Mouse (Mus musculus) limb, embryonic 11.5 days (tissue): Measurements from ENCODE around the gene Gm11555. TPM values are rescaled to one million over a fixed set of nuclear protein-coding genes. Genes with fewer than 3 reads are reported as not detected.
"Not testable (repeated sequence)": the region's sequence is repeated elsewhere in the genome, so short reads cannot be mapped to it uniquely, and the experiment has no call there.

ENCODE experiments used
- ATAC-seq: fragments of 200-750 bp; cut with Nextera tagmentation; 2 replicates; pipeline ENCODE4 v1.8.0; 2017; ENCODE audit warnings: low read depth; ENCODE audit not compliant: insufficient number of reproducible peaks, low FRiP score, low TSS enrichment
- DNase-seq: peaks from one replicate; pipeline ENCODE4 v3.0.0-alpha.2; 2015; ENCODE audit warnings: low spot score
- H3K27ac ChIP-seq: fragments of 300-500 bp; sonication (generic); replicated peaks from 2 replicates; pipeline ENCODE4 v1.5.1; 2014; ENCODE audit warnings: low read depth, mild to moderate bottlenecking, low read length
- H3K27me3 ChIP-seq: fragments of 300-500 bp; sonication (generic); 2 replicates; pipeline ENCODE4 v1.6.1; 2014; ENCODE audit warnings: mild to moderate bottlenecking, low read length, mixed read lengths; ENCODE audit not compliant: control insufficient read depth, insufficient read depth
- H3K36me3 ChIP-seq: fragments of 300-500 bp; sonication (generic); 2 replicates; pipeline ENCODE4 v1.6.1; 2014; ENCODE audit warnings: mild to moderate bottlenecking, low read length, moderate library complexity, mixed read lengths; ENCODE audit not compliant: control insufficient read depth, insufficient read depth
- H3K4me1 ChIP-seq: fragments of 300-500 bp; sonication (generic); 2 replicates; pipeline ENCODE4 v1.6.1; 2014; ENCODE audit warnings: low read length, mixed read lengths; ENCODE audit not compliant: control insufficient read depth, insufficient read depth
- H3K4me2 ChIP-seq: fragments of 300-500 bp; sonication (generic); 2 replicates; pipeline ENCODE4 v1.6.1; 2014; ENCODE audit warnings: low read depth, mild to moderate bottlenecking, moderate library complexity; ENCODE audit not compliant: severe bottlenecking
- H3K4me3 ChIP-seq: fragments of 300-500 bp; sonication (generic); 2 replicates; pipeline ENCODE4 v1.5.1; 2014; ENCODE audit warnings: low read depth, low read length
- H3K9ac ChIP-seq: fragments of 300-500 bp; sonication (generic); 2 replicates; pipeline ENCODE4 v1.6.1; 2014; ENCODE audit warnings: mild to moderate bottlenecking, low read length
- H3K9me3 ChIP-seq: fragments of 300-500 bp; sonication (generic); 2 replicates; pipeline ENCODE4 v1.6.1; 2016; ENCODE audit warnings: low read length; ENCODE audit not compliant: control insufficient read depth
- WGBS: fragments of 180-500 bp; shearing (Covaris S2); extraction: QIAGEN DNeasy Blood & Tissue Kit; methylation state at CpG from one replicate; pipeline ENCODE4 v1.1.7; 2014; 5-methylcytosine and 5-hydroxymethylcytosine counted together
- polyA plus RNA-seq: library from polyadenylated mRNA; unstranded; fragments of >200 nt; fragmentation: Nextera tagmentation; extraction: Ambion mirVana; gene quantifications from 2 replicates; pipeline ENCODE4 v1.2.1, GENCODE M21; 2014

Gene Gm11555
- polyA plus RNA-seq = not detected in 2 replicates

DNA sequence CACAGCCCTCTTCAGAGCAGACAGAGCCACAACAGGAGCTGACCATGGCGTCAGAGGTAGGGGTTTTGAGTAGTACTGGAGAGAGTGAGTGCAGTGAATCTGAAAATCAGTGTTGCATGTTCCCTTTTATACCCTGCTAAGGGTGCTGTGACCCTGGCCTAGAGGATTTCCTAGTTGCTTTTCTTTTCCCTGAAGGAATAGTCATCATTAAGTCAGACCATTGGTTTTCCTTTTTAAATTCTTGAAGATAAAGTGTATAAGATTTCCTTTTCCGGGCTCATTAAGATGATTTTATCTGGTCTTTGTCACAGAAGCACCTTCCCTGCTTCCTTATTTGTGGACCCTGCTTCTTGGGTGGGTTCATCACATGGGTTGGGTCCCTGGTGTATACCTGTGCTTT is at the start of gene Gm11555:
Gene Gm11555, minus strand, starts transcription at position 101 of the 400 bp plus-strand sequence.
- Histone ChIP-seq H3K4me2 (no peak within 1 kb of the TSS), H3K27ac (no peak within 1 kb of the TSS), H3K4me3 (no peak within 1 kb of the TSS), H3K9me3 (no peaks in the 10 kb centered on the region), H3K27me3 (no peaks in the 10 kb centered on the region), H3K9ac (no peak within 1 kb of the TSS), H3K36me3 (no peaks in the 10 kb centered on the region), H3K4me1 (no peaks in the 10 kb centered on the region)
- 83% methylated on average over 2 of the region's 2 CpGs for WGBS
- DNase-seq (no peak), ATAC-seq (no peak)

DNA sequence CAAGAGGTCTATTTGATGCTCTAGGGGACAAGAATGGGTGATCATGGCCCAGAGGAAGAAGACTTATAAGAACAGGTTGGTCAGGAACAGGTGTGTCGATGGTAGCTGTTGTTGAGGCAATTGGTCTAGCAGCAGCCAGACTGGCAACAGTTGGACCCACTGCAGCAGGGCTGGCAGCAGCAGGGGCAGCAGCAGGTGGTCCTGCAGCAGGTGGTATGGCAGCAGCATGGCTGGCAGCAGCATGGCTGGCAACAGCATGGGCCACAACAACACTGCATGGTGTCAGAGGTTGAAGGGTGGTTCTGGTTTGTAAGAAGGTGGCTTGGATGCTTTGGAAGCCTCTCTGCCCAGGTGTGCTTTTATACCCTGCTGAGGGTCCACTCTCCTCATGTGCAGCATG is 40.4 kb upstream of the Gm11555 start, which contains the start of gene Gm14190:
Gene Gm14190, minus strand, starts transcription at position 278 of the 400 bp plus-strand sequence.
- no peak for DNase-seq
- H3K27ac ChIP-seq = no peak within 1 kb of the TSS
- no peak within 1 kb of the TSS for H3K4me3 ChIP-seq
- no peak within 1 kb of the TSS for H3K9ac ChIP-seq
- no peaks in the 10 kb centered on the region for H3K9me3 ChIP-seq
- no peaks in the 10 kb centered on the region for H3K4me1 ChIP-seq
- WGBS = 91% methylated on average over 1 of the region's 1 CpGs
- ATAC-seq = no peak
- H3K27me3 ChIP-seq = no peaks in the 10 kb centered on the region
- H3K36me3 ChIP-seq = no peaks in the 10 kb centered on the region
- H3K4me2 ChIP-seq = no peak within 1 kb of the TSS

DNA sequence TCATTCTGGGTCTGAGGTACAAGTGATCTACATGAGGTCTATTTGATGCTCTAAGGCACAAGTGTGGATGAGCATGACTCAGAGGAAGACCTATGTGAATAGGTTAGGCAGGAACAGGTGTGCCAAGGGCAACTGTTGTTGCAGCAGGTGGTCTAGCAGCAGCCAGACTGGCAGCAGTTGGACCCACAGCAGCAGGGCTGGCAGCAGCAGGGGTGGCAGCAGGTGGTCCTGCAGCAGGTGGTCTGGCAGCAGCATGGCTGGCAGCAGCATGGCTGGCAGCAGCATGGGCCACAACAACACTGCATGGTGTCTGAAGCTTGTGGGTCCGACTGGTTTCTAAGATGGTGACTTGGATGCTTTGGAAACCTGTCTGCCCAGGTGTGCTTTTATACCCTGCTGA is 35.2 kb upstream of the Gm11555 start:
- H3K9me3 ChIP-seq, DNase-seq, H3K4me3 ChIP-seq, ATAC-seq, H3K36me3 ChIP-seq, H3K4me1 ChIP-seq, H3K4me2 ChIP-seq, H3K9ac ChIP-seq, H3K27me3 ChIP-seq, H3K27ac ChIP-seq: not testable (repeated sequence)
- 76% methylated on average over 1 of the region's 1 CpGs for WGBS

DNA sequence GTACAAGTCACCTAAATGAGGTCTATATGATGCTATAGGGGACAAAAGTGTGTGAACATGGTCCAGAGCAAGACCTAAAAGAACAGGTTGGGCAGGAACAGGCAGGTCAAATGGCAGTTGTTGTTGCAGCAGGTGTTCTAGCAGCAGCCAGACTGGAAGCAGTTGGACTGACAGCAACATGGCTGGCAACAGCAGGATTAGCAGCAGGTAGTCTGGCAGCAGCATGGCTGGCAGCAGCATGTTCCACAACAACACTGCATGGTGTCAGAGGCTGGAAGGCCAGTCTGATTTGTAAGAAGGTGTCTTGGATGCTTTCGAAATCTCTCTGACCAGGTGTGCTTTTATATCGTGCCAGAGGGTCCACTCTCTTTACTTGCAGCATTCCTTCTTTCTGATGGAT is 33.4 kb upstream of the Gm11555 start:
- 86% methylated on average over 2 of the region's 2 CpGs for WGBS
- no peak overlapping the region for H3K9ac ChIP-seq
- no peak for DNase-seq

DNA sequence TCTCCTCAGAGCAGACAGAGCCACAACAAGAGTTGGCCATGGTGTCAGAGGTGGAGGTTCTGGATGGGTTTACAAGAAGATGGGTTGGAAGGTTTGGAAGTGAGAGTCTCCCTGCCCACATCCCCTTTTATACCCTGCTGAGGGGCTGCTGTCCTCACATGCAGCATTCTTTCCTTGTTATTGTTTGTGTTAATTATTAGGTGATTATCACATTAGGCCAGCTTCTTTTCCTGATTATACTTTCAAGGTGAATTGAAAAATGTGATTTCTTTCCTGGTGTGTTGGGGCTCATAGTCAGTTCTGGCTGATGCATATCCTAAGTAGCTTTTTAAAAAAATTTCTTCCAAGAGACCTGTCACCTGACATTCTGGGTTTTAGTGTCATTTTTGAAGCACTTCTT is 15.8 kb upstream of the Gm11555 start, which contains the start of gene Krtap4-6:
Gene Krtap4-6, minus strand, starts transcription at position 101 of the 400 bp plus-strand sequence.
- H3K4me2 ChIP-seq = no peak within 1 kb of the TSS
- no peak within 1 kb of the TSS for H3K27ac ChIP-seq
- no peaks in the 10 kb centered on the region for H3K4me1 ChIP-seq
- no peaks in the 10 kb centered on the region for H3K9me3 ChIP-seq
- no peaks in the 10 kb centered on the region for H3K27me3 ChIP-seq
- DNase-seq (no peak), ATAC-seq (no peak)
- no peak within 1 kb of the TSS for H3K9ac ChIP-seq
- H3K4me3 ChIP-seq = no peak within 1 kb of the TSS
- H3K36me3 ChIP-seq = no peaks in the 10 kb centered on the region

More for the DNA sequence above, 33.4 kb upstream of the Gm11555 start:
- no peak overlapping the region for H3K4me2 ChIP-seq
- H3K27ac ChIP-seq = no peak overlapping the region
- no peaks in the 10 kb centered on the region for H3K9me3 ChIP-seq
- H3K36me3 ChIP-seq = no peaks in the 10 kb centered on the region
- no peak overlapping the region for H3K4me3 ChIP-seq
- no peak for ATAC-seq
- H3K27me3 ChIP-seq = no peaks in the 10 kb centered on the region
- no peaks in the 10 kb centered on the region for H3K4me1 ChIP-seq

DNA sequence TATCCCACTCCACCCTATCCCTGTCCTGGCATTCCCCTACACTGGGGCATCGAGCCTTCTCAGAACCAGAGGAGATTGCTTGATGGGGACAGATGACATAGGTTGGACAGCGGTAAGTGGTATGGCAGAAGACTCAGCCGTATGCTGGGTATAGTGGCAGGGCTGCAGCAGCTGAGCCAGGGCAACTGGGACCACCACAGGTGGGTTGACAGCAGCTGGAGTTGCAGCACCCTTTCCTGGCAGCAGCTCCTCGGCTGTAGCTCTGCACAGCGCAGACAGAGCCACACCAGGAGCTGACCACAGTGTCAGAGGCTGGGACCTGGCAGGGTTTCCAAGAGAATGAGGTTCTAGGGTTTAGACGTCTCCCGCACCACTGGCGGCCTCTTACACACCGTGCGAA is 12.8 kb upstream of the Gm11555 start:
- DNase-seq (no peak), ATAC-seq (no peak)
- H3K9me3 ChIP-seq = no peaks in the 10 kb centered on the region
- H3K36me3 ChIP-seq = no peaks in the 10 kb centered on the region
- no peaks in the 10 kb centered on the region for H3K27me3 ChIP-seq
- H3K9ac ChIP-seq = no peak overlapping the region
- WGBS = 88% methylated on average over 10 of the region's 10 CpGs
- no peaks in the 10 kb centered on the region for H3K4me1 ChIP-seq
- H3K4me2 ChIP-seq = no peak overlapping the region
- no peak overlapping the region for H3K27ac ChIP-seq
- H3K4me3 ChIP-seq = no peak overlapping the region

DNA sequence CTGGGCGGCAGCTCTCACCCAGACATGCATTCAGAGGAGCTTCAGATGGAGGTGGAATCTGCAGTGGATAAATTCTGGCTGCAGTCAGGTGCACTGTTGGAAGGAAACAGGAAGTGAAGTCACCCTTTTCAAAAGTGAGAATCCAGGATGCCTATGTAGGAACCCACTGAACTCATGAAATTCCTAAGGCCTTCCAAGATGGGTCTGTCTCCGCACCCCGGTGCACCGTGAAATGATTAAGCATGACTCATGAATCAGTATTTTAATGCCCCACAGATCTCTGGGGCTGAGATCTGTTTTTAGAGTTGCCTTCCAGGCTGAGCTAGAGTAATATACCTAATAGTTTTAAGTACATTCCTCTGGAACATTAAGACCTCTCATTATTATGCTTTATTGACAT is 9.2 kb upstream of the Gm11555 start:
- WGBS = 89% methylated on average over 4 of the region's 4 CpGs
- no peak overlapping the region for H3K9ac ChIP-seq
- ATAC-seq = no peak

DNA sequence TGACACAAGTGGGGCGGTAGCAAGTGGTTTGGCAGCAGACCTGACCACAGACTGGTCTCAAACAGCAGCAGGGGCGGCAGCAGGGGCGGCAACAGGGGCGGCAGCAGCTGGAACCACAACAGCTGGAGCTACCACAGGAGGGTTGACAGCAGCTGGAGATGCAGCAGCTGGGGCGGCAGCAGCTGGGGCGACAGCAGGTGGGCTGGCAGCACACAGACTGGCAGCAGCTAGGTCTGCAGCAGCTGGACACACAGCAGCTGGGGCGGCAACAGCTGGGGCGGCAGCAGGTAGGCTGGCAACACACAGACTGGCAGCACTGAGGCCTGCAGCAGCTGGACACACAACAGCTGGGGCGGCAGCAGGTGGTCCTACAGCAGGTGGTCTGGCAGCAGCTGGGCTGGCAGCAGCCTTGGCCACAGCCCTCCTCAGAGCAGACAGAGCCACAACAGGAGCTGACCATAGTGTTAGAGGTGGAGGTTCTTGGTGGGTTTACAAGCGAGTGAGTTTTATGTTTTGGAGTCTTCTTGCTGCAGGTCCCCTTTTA is 8.5 kb upstream of the Gm11555 start, which contains the start of gene Gm11563:
Gene Gm11563, minus strand, starts transcription at position 494 of the 544 bp plus-strand sequence.
- H3K4me1 ChIP-seq, DNase-seq, H3K27ac ChIP-seq, H3K36me3 ChIP-seq, H3K27me3 ChIP-seq, H3K4me3 ChIP-seq, H3K9ac ChIP-seq, H3K9me3 ChIP-seq, H3K4me2 ChIP-seq, ATAC-seq: not testable (repeated sequence)
- 62% methylated on average over 10 of the region's 10 CpGs for WGBS

More for the DNA sequence above, 9.2 kb upstream of the Gm11555 start:
- Histone ChIP-seq H3K27me3 (no peaks in the 10 kb centered on the region), H3K4me3 (no peak overlapping the region), H3K4me2 (no peak overlapping the region), H3K4me1 (no peaks in the 10 kb centered on the region), H3K27ac (no peak overlapping the region), H3K36me3 (no peaks in the 10 kb centered on the region), H3K9me3 (no peaks in the 10 kb centered on the region)
- no peak for DNase-seq

DNA sequence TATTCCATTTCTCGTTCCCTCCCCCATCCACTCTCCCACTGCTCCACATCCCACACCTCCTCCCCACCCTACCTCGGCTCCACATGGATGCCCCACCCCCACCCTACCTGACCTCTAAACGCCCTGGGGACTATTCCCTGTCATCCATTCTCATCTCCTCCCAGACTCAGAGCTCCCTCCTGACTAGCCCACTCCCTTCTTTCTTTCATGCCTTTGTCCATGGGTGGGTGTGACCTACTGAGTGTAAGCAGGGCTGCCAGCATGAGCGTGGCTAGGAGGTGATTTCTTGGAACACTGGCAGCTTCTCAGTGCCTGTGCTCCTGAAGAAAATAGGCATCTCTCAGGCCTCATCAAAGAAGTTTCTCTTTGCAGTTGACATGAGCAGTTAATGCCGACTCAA is 7.0 kb upstream of the Gm11555 start:
- 50% methylated on average over 5 of the region's 5 CpGs for WGBS
- Histone ChIP-seq H3K9ac (no peak overlapping the region), H3K9me3 (no peaks in the 10 kb centered on the region), H3K27me3 (no peaks in the 10 kb centered on the region), H3K4me2 (no peak overlapping the region), H3K4me3 (no peak overlapping the region), H3K36me3 (no peaks in the 10 kb centered on the region), H3K4me1 (no peaks in the 10 kb centered on the region), H3K27ac (no peak overlapping the region)
- ATAC-seq (no peak), DNase-seq (no peak)
